Mouse (Mus musculus): ENCODE data around the gene Krtap4-7. TPM values are rescaled to one million over a fixed set of nuclear protein-coding genes. Genes with fewer than 3 reads are reported as not detected.

Gene Krtap4-7
- polyA plus RNA-seq, 1 experiment from 2014 or later: not detected

Other genes with a start within 250 kb of the Krtap4-7 start
- not detected for gene Krt12, start 221.8 kb downstream of the Krtap4-7 start, polyA plus RNA-seq (2021)
- gene Krt20, start 205.9 kb downstream of the Krtap4-7 start, polyA plus RNA-seq (2021): not detected
- gene Krt23, start 151.0 kb downstream of the Krtap4-7 start, polyA plus RNA-seq (2021): 0.09 TPM
- gene Krt39, start 122.8 kb downstream of the Krtap4-7 start, polyA plus RNA-seq (2021): 0.08 TPM
- gene Krt40, start 100.9 kb downstream of the Krtap4-7 start, polyA plus RNA-seq (2021): not detected
- not detected for gene Krtap3-3, start 93.2 kb downstream of the Krtap4-7 start, polyA plus RNA-seq (2021)
- gene Krtap3-2, start 87.2 kb downstream of the Krtap4-7 start, polyA plus RNA-seq (2021): not detected
- gene Gm11939, start 84.6 kb downstream of the Krtap4-7 start, polyA plus RNA-seq (2021): not detected
- not detected for gene Krtap3-1, start 77.5 kb downstream of the Krtap4-7 start, polyA plus RNA-seq (2021)
- not detected for gene Krtap1-5, start 63.1 kb downstream of the Krtap4-7 start, polyA plus RNA-seq (2021)
- not detected for gene Krtap1-4, start 60.4 kb downstream of the Krtap4-7 start, polyA plus RNA-seq (2021)
- gene Krtap1-3, start 52.8 kb downstream of the Krtap4-7 start, polyA plus RNA-seq (2021): not detected
- gene Krtap9-3, start 46.0 kb downstream of the Krtap4-7 start, polyA plus RNA-seq (2021): not detected
- not detected for gene Gm11938, start 40.8 kb downstream of the Krtap4-7 start, polyA plus RNA-seq (2021)
- gene Gm11937, start 33.9 kb downstream of the Krtap4-7 start, polyA plus RNA-seq (2021): not detected
- gene Krtap2-4, start 29.2 kb downstream of the Krtap4-7 start, polyA plus RNA-seq (2021): not detected
- not detected for gene Gm11562, start 23.7 kb downstream of the Krtap4-7 start, polyA plus RNA-seq (2021)
- gene Krtap4-1, start 15.9 kb downstream of the Krtap4-7 start, polyA plus RNA-seq (2021): not detected
- not detected for gene Krtap4-2, start 9.0 kb downstream of the Krtap4-7 start, polyA plus RNA-seq (2021)
- gene Gm11555, start 6.1 kb upstream of the Krtap4-7 start, polyA plus RNA-seq (2021): not detected
- gene Gm11563, start 14.9 kb upstream of the Krtap4-7 start, polyA plus RNA-seq (2021): not detected
- not detected for gene Krtap4-6, start 21.9 kb upstream of the Krtap4-7 start, polyA plus RNA-seq (2021)
- not detected for gene Gm14190, start 46.7 kb upstream of the Krtap4-7 start, polyA plus RNA-seq (2021)
- gene Gm14180, start 90.2 kb upstream of the Krtap4-7 start, polyA plus RNA-seq (2021): not detected
- not detected for gene Gm11595, start 128.8 kb upstream of the Krtap4-7 start, polyA plus RNA-seq (2021)
- gene Krtap4-8, start 136.6 kb upstream of the Krtap4-7 start, polyA plus RNA-seq (2021): 0.06 TPM
- not detected for gene Krtap4-9, start 141.1 kb upstream of the Krtap4-7 start, polyA plus RNA-seq (2021)
- not detected for gene Gm11596, start 149.4 kb upstream of the Krtap4-7 start, polyA plus RNA-seq (2021)
- gene Gm11569, start 154.8 kb upstream of the Krtap4-7 start, polyA plus RNA-seq (2021): not detected
- not detected for gene Gm11554, start 160.4 kb upstream of the Krtap4-7 start, polyA plus RNA-seq (2021)
- not detected for gene Krtap4-13, start 165.8 kb upstream of the Krtap4-7 start, polyA plus RNA-seq (2021)
- not detected for gene Gm11564, start 171.6 kb upstream of the Krtap4-7 start, polyA plus RNA-seq (2021)
- not detected for gene 2300003K06Rik, start 194.0 kb upstream of the Krtap4-7 start, polyA plus RNA-seq (2021)
- gene Krtap4-16, start 207.5 kb upstream of the Krtap4-7 start, polyA plus RNA-seq (2021): not detected
- gene Gm11568, start 213.8 kb upstream of the Krtap4-7 start, polyA plus RNA-seq (2021): not detected
- gene Gm11559, start 220.4 kb upstream of the Krtap4-7 start, polyA plus RNA-seq (2021): not detected
- not detected for gene Krtap9-1, start 229.3 kb upstream of the Krtap4-7 start, polyA plus RNA-seq (2021)
- gene Gm11567, start 235.1 kb upstream of the Krtap4-7 start, polyA plus RNA-seq (2021): not detected